Mouse (Mus musculus) retina, adult 2 months (tissue): ENCODE measurements around the gene Lrrc43.

Experiments
- DNase-seq: peaks from one replicate; pipeline ENCODE4 v3.0.0-alpha.2; 2012; ENCODE audit warnings: low read depth, low spot score

Lrrc43 gene

GRCm38 (mm10) chr5:123520666-123521065 is 31.6 kb downstream of the Lrrc43 start:
- DNase-seq: no peak

DNA sequence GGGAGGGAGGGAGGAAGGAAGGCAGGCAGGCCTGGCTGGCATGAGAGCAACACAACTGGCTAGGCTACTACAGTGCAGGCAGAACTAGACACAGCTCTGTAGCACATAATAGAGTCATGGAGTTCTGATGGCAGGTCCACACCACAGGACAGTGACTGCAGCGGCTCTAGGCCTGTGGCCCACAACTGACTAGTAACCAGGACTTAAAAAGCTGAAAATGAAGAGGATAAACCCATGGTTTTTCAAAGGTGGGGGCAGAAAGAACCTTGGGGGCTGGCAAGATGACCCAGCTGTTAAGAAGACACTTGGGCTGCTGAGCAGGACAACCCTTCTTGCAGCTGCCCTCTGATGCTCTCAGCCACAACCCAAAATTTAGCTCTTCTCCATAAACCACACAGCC is 32.5 kb downstream of the Lrrc43 start:
- DNase-seq: no peak

- no peak for DNase-seq
Measured at GRCm38 (mm10) chr5:123522166-123522565, 33.1 kb downstream of the Lrrc43 start.

- peak; percentile 92 for DNase-seq
Measured at GRCm38 (mm10) chr5:123523692-123524392, 34.7 kb downstream of the Lrrc43 start, which contains the start of gene Diablo. TSS of gene Diablo (minus strand) at chr5:123524176.

DNA sequence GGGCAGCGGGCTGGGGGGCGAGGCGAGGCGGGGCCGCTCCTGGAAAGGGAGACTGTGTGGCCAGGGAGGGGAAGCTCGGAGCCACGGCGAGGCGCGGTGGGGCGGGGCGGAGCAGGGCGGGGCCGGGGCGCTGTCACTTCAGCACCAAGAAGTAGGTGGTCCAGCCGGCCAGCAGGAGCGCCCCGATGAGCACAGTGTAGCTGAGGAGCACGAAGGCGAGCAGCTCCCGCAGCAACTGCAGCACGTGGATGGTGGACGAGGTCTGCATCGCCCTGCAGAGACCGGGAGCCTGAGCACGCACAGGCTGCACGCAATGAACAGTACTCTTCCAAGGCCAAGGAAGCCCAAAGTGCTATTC is 35.3 kb downstream of the Lrrc43 start:
- no peak for DNase-seq

DNA sequence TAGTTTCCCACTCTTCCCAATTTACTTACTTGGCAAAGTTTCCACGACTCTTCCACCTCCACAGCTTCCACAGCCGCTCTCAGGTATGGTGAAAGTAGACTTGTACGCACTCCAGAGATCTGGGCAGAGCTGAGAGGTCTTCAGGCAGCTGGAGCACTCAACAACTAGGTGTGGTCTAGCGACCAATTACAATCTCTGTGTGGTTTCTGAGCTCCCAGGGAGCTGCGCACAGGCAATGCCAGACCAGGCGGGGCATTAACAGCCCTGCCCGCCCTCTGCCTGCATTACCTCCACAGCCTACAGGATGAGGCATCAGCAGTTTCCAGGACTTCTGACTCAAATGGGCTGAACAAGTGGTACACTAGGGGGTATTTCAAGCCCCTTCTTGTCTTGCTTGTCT is 36.2 kb downstream of the Lrrc43 start, which contains the start of gene Gm49027:
Gene Gm49027 (minus strand): TSS at position 208 of the 400 bp plus-strand sequence.
- DNase-seq: no peak

DNA sequence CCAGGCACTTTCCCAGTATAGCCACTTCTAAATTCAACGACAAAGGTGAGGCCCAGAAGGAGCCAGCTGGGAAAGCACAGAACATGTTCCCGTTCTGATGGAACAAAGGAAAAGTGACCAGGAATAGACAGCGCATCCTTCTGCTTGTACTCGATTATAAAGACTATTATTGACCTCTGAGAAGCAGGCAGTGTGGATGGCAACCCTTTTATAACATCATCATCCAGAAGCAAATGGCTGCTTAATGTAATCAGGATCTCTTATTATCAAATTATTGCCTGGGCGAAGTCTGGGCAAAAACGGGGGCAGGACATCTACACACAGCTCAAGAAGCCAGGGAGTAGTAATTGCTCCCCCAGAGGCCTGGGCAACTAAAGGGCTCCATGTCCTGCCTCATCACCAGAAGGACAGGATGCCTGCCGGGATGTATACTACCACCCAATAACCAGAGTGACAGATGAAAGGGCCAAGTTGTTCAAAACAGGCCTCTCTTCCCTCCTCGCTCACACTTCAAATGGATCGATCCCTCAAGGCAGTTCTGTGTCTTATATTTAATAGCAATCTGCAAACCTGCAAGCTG is 36.9 kb downstream of the Lrrc43 start:
- DNase-seq: no peak

DNA sequence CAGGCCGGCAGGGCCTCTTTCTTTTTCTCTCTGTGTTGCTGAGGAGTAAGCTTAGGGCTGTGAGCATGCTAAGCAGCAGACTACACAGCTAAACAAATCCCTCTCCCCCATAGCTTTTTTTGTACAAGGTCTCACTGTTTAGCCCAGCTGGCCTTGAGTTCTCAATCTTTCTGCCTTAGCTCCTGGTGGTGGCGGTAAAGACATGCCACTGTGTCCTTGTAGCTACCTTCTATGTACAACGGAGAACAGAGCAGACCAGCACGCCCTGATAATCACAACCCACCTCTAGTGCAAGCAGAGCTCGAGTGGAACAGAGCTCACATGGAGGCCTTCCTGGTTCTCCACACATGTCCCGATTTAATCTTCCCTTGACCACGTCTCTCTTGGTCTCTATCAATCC is 39.5 kb downstream of the Lrrc43 start:
- DNase-seq: no peak

GRCm38 (mm10) chr5:123530056-123530455 is 41.0 kb downstream of the Lrrc43 start:
- no peak for DNase-seq

GRCm38 (mm10) chr5:123533801-123534200 is 44.7 kb downstream of the Lrrc43 start:
- DNase-seq: no peak

DNA sequence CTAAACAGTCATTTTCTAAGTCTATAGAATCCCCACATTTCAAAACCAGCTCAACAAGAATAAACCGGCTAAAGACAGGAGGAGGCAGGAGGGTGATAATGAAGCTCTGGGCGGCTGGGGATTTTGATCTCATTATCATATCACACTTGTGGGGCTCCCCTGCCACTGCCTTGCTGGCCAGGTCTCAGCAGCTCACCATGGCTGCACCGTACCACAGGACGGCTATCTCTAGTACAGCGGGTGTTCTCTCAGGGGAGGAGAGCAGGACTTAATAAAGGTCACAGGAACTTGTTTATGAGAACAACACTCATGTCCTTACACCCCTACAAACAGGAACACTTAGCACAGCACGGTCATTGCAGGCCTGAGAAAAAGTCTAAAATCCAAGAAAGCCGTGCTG is 66.6 kb downstream of the Lrrc43 start:
- no peak for DNase-seq

DNA sequence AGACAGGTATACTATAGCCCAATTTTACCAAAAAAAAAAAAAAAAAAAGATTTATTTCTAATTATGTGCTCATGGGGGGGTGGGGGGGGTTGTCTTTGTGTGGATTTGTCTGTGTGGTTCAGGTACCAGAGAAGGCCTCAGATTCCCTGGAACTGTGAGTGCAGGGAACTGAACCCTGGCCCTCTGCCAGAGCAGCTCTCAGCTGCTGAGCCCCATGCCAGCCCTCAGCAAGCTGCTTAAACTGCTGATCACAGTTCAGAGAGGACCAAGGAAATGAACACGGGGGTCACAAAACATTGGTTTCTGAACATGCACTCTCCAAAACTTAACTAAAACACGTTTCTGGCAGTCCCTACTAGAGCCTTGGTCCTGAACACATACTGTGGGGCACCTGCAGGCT is 67.3 kb downstream of the Lrrc43 start:
- DNase-seq: no peak
